Mouse (Mus musculus): ENCODE results near the gene Uckl1. TPM values are rescaled to one million over a fixed set of nuclear protein-coding genes. Genes with fewer than 3 reads are reported as not detected.

The Uckl1 gene
- total RNA-seq, 2 experiments from 2014 or later = 26.1 to 29.1 TPM

DNA sequence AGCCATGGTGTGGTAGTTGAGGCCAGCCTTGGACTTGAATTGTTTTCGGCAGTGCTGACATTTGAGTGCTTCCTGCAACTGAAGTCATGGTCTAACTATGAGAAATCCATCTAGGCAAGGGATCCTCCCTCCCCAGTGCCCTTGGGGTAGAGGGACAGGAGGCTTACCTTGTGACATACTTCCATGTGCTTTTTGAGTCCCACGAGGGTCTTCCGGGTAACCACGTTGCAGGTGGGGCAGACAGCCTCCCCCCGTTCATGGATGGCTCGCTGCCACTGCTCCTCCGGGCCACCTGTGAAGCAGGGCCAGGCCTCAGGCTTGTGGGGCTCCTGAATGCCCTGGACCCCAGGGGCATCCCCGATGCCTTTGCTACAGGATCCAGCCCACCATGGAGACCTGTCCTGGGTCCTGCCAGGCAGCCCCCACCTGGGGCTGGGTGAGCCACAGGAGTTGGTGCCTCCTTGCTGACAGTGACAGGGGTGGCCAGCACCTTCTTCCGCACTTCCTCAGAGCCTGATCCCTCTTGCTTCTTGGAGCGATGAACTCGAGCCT is 3.6 kb upstream of the Uckl1 start:
- Histone ChIP-seq H3K4me3 (no peak overlapping the region), H3K27ac (no peak overlapping the region)
- TF ChIP-seq CTCF (IDR thresholded peaks at IDR 0.05) = no peak
- intact Hi-C loops (cut with DNase I) = no loop called here
- DNase-seq = no peak

DNA sequence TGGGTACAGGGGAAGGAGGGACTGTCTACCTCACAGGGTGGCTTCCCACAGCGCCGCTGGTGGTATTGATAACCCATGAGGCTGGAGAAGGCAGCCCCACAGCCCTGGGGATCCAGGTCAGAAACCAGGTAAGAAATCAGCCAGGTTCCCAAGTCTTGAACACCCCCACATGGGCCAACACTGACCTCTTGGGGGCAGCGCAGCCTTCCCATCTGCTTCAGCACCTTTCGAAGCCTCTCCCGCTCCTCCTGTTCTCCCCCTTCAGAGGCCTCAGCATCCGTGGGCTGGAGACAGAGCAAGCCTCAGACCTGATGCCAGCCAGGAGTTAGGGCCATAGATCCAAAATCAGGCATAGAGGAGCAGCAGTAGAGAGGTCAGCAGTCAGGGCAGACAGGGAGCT is 3.1 kb upstream of the Uckl1 start:
- Histone ChIP-seq H3K4me3 (no peak overlapping the region), H3K27ac (no peak overlapping the region)
- TF ChIP-seq CTCF (IDR thresholded peaks at IDR 0.05) = no peak; the same call in 1 of the 2 replicates
- no peak for DNase-seq
- intact Hi-C loops (cut with DNase I) = no loop called here

DNA sequence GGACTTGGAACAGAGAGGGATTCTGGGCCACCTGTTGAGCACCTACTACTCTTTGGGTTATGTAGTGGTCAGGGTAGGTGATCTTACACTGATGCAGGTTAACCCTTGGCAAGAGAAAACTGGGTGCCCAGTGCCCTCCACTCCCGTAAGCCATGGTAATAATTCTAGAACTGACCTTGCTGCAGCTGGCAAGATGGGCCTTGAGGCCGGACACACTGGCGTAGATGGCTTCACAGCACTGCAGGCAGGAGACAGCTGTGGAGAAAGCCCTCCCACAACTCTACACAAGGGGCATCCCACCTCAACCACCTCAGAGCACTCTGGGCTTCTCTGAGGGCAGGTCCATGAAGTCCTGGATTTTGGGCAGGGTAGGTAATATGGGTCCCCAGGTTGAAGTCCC is 1.4 kb upstream of the Uckl1 start:
- TF ChIP-seq CTCF (IDR thresholded peaks at IDR 0.05) = no peak
- DNase-seq = no peak
- Histone ChIP-seq H3K4me3 (no peak overlapping the region), H3K27ac (no peak overlapping the region)
- intact Hi-C loops (cut with DNase I) = no loop called here

DNA sequence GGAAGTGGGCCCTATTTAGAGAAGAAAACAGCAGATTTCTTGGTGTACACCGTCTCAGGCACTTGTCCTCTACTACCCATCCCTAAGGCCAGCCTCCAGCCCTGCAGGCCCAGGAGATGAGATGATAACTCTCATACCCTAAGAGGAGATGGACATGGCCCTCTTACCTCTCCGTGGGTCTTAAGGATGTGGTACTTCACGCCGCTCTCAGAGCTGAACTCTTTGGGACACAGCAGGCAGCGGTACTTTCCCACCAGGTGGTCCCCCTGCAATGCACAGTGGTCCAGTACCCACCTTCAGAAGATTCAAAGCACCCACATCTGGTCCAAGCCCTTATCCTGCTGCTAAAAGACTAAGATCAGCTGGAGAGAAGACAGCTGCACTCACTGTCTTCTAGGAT is 814 bp upstream of the Uckl1 start:
- no peak for TF ChIP-seq CTCF (IDR thresholded peaks at IDR 0.05)
- DNase-seq = no peak
- intact Hi-C loops (cut with DNase I) = no loop called here
- no peak overlapping the region for H3K4me3 ChIP-seq
- H3K27ac ChIP-seq = no peak overlapping the region

GRCm38 (mm10) chr2:181583460-181584257 is 1.0 kb downstream of the Uckl1 start:
- no peak for TF ChIP-seq CTCF (IDR thresholded peaks at IDR 0.05)

GRCm38 (mm10) chr2:181582939-181583338 is 1.8 kb downstream of the Uckl1 start:
- H3K4me3 ChIP-seq = no peak overlapping the region; the same call in 1 of the 2 replicates
- no peak for DNase-seq
- intact Hi-C loops (cut with DNase I) = loop anchor here (5.0 kb wide), 1 partner anchor 171 kb away; no protein-coding TSS in a partner anchor
- no peak overlapping the region for H3K27ac ChIP-seq
- no peak for TF ChIP-seq CTCF (IDR thresholded peaks at IDR 0.05)

More at GRCm38 (mm10) chr2:181583460-181584257, 1.0 kb downstream of the Uckl1 start:
- intact Hi-C loops (cut with DNase I) = loop anchor here (5.0 kb wide), 1 partner anchor 171 kb away; no protein-coding TSS in a partner anchor
- Histone ChIP-seq H3K27ac (no peak overlapping the region), H3K4me3 (no peak overlapping the region)
- DNase-seq = no peak

- H3K4me3 ChIP-seq = peak overlapping the region; percentile 72
- DNase-seq = no peak
- intact Hi-C loops (cut with DNase I) = loop anchor here (5.0 kb wide), 1 partner anchor 170 kb away; no protein-coding TSS in a partner anchor
- TF ChIP-seq CTCF (IDR thresholded peaks at IDR 0.05) = no peak
- peak overlapping the region; percentile 96 for H3K27ac ChIP-seq
These were observed 2.3 kb downstream of the Uckl1 start for GRCm38 (mm10) chr2:181582358-181582757.

GRCm38 (mm10) chr2:181581402-181582120 is 3.1 kb downstream of the Uckl1 start:
- no peak for TF ChIP-seq CTCF (IDR thresholded peaks at IDR 0.05)
- Histone ChIP-seq H3K27ac (peak overlapping the region; percentile 96), H3K4me3 (peak overlapping the region; percentile 72)
- intact Hi-C loops (cut with DNase I) = loop anchor here (5.0 kb wide), 1 partner anchor 169 kb away; no protein-coding TSS in a partner anchor
- DNase-seq = peak; percentile 90

GRCm38 (mm10) chr2:181581016-181581401 is 3.7 kb downstream of the Uckl1 start:
- DNase-seq = peak; percentile 89
- peak; percentile 93 for TF ChIP-seq CTCF (IDR thresholded peaks at IDR 0.05)
- intact Hi-C loops (cut with DNase I) = loop anchor here (5.0 kb wide), 1 partner anchor 169 kb away; no protein-coding TSS in a partner anchor
- Histone ChIP-seq H3K4me3 (peak overlapping the region; percentile 72), H3K27ac (peak overlapping the region; percentile 96)

- intact Hi-C loops (cut with DNase I) = loop anchor here (5.0 kb wide), 1 partner anchor 168 kb away; no protein-coding TSS in a partner anchor
- Histone ChIP-seq H3K27ac (peak overlapping the region; percentile 96), H3K4me3 (peak overlapping the region; percentile 72)
- DNase-seq = no peak
- no peak for TF ChIP-seq CTCF (IDR thresholded peaks at IDR 0.05)
These were observed 4.4 kb downstream of the Uckl1 start for GRCm38 (mm10) chr2:181580131-181580772.

DNA sequence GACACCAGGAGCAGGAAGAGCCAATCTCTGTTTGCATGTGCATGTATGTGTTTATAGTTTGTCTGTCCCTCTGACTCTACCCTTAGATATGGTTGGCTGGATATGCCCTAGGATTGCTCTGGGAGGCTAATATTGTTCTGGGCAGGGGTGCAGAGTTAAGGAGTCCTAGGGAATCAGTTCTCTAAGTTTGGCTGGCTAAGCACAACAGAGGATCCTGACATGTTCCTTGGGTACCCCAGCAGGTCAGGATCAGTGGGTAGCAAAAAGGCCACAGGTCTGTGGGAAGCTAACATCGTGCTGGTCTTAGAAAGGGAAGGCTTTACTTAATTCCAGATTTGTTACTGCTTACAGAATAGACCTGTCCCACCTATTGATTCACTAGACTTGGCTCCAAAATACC is 5.0 kb downstream of the Uckl1 start:
- Histone ChIP-seq H3K4me3 (peak overlapping the region; percentile 72), H3K27ac (peak overlapping the region; percentile 96)
- no peak for TF ChIP-seq CTCF (IDR thresholded peaks at IDR 0.05)
- DNase-seq = no peak
- intact Hi-C loops (cut with DNase I) = loop anchor here (2.0 to 5.0 kb wide), 3 partner anchors 57 to 187 kb away; no protein-coding TSS in a partner anchor
